In the genomic region with DNA sequence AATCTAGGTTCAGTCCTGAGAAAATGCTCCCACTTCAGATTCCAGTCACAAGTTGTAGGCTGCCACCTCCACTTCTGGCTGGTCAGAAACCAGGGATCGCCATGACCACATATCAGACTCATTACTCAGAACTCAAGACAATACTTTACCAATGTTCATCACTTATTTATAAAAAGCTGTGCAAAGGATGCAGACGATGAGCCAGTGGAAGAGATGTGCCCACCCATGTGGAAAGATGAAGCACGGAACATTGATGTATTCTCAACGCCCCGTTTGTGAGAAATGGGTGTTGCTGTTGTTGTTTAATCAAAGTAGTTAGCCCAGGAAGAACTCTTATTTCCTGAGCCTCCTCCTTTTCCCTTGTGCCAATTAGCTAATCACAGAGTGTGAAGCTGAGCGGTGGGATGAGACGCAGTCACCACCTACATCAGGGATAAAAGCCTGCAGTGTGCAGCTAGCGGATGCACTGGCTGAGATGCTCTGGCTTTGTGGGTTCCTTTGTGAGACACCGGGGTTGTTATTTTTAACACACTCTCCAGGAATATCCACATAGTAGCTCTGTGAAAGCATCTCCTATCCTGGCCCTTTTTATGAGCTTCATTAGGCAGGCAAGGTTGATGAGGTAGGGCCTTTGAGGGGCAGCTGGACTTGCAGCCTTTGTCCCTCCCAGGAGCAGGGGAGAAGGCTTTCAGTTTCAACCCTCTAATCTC, we compare ENCODE assay signal across 12 mouse cellular contexts. TPM values are rescaled to one million over a fixed set of nuclear protein-coding genes. Genes with fewer than 3 reads are reported as not detected.
A peak's percentile ranks its signal among the peaks of the same experiment; 100 is the strongest.
DNase-seq lines count a peak whose midpoint lies in the region; ATAC-seq lines count a peak whose summit lies in the region.
"Had no signal": no experiment of that assay in that cellular context is flagged by ENCODE, and none has a peak within 500 bp of the region (broad histone marks: within the 10 kb centered on the region; RNA-seq: fewer than 3 reads in every experiment).

No protein-coding gene starts in this region.

- H3K4me1 ChIP-seq in hindbrain, embryonic 10.5 days (replicated peaks): peaks cover 10% of the 10 kb centered on the region
- H3K4me1 ChIP-seq in hindbrain, embryonic 11.5 days (replicated peaks; ENCODE audit: control insufficient read depth, insufficient read depth, low read length): no peaks in the 10 kb centered on the region
- H3K4me1 ChIP-seq in forebrain, embryonic 12.5 days: peaks cover 15% of the 10 kb centered on the region
- peaks cover 12% of the 10 kb centered on the region; the same call in 1 of the 2 replicates for H3K4me1 ChIP-seq in midbrain, embryonic 14.5 days (ENCODE audit: control insufficient read depth, insufficient read depth, low read length)
- H3K4me1 ChIP-seq: limb, embryonic 15.5 days had no signal

- intact Hi-C loops in left cerebral cortex, postnatal 14 days (cut with DNase I): no loop called here

- H3K36me3 ChIP-seq in hindbrain, embryonic 10.5 days: no peaks in the 10 kb centered on the region
- H3K36me3 ChIP-seq in hindbrain, embryonic 11.5 days (ENCODE audit: control insufficient read depth, insufficient read depth, low read length): no peaks in the 10 kb centered on the region
- no peaks in the 10 kb centered on the region for H3K36me3 ChIP-seq in forebrain, embryonic 12.5 days (replicated peaks)
- H3K36me3 ChIP-seq in midbrain, embryonic 14.5 days (ENCODE audit: control insufficient read depth, insufficient read depth, low read length): no peaks in the 10 kb centered on the region
- H3K36me3 ChIP-seq: limb, embryonic 15.5 days had no signal

- H3K9me3 ChIP-seq in hindbrain, embryonic 10.5 days: no peaks in the 10 kb centered on the region
- H3K9me3 ChIP-seq in hindbrain, embryonic 11.5 days (ENCODE audit: control insufficient read depth, low read length): no peaks in the 10 kb centered on the region
- no peaks in the 10 kb centered on the region for H3K9me3 ChIP-seq in forebrain, embryonic 12.5 days
- no peaks in the 10 kb centered on the region for H3K9me3 ChIP-seq in midbrain, embryonic 14.5 days (ENCODE audit: control insufficient read depth, low read length)
- H3K9me3 ChIP-seq: limb, embryonic 15.5 days had no signal

- H3K4me2 ChIP-seq in hindbrain, embryonic 11.5 days (replicated peaks; ENCODE audit: low read depth, low read length): no peak overlapping the region
- H3K4me2 ChIP-seq in forebrain, embryonic 12.5 days: peak overlapping the region; percentile 21
- no peak overlapping the region for H3K4me2 ChIP-seq in midbrain, embryonic 14.5 days (ENCODE audit: low read length)
- H3K4me2 ChIP-seq: limb, embryonic 15.5 days had no signal

- no peak overlapping the region for H3K9ac ChIP-seq in hindbrain, embryonic 11.5 days (ENCODE audit: low read depth, low read length)
- no peak overlapping the region for H3K9ac ChIP-seq in forebrain, embryonic 12.5 days
- H3K9ac ChIP-seq in midbrain, embryonic 14.5 days (replicated peaks; ENCODE audit: low read length): no peak overlapping the region
- H3K9ac ChIP-seq: limb, embryonic 15.5 days had no signal

- ATAC-seq in hindbrain, embryonic 11.5 days (ENCODE audit: low FRiP score): no peak
- peak; percentile 52 for ATAC-seq in forebrain, embryonic 12.5 days (ENCODE audit: low FRiP score)
- no peak for ATAC-seq in midbrain, embryonic 14.5 days (ENCODE audit: low FRiP score, low TSS enrichment)
- ATAC-seq in activated CD4-positive, CD25-positive, alpha-beta regulatory T cell, adult 4 months: no peak

- DNase-seq in hindbrain, embryonic 10.5 days (ENCODE audit: low spot score): no peak
- no peak for DNase-seq in hindbrain, embryonic 11.5 days (ENCODE audit: low spot score)
- DNase-seq in Muller cell, postnatal 12 days (ENCODE audit: inconsistent ontology term): peak; percentile 75
- DNase-seq in midbrain, embryonic 14.5 days: peak; percentile 49
- DNase-seq in left cerebral cortex, postnatal 14 days (ENCODE audit: low spot score in 2 of 2): no peak
- DNase-seq: layer of hippocampus, adult 9-11 months; lung, postnatal 10 days; right cerebral cortex, postnatal 25 days had no signal

- no peak overlapping the region for H3K4me3 ChIP-seq in hindbrain, embryonic 10.5 days
- no peak overlapping the region for H3K4me3 ChIP-seq in hindbrain, embryonic 11.5 days (ENCODE audit: low read depth, low read length)
- no peak overlapping the region for H3K4me3 ChIP-seq in forebrain, embryonic 12.5 days (replicated peaks)
- no peak overlapping the region for H3K4me3 ChIP-seq in midbrain, embryonic 14.5 days (replicated peaks; ENCODE audit: low read depth, low read length)
- H3K4me3 ChIP-seq: limb, embryonic 15.5 days; myocyte had no signal

- no peaks in the 10 kb centered on the region for H3K27me3 ChIP-seq in hindbrain, embryonic 10.5 days (ENCODE audit: insufficient read depth, poor library complexity, severe bottlenecking)
- no peaks in the 10 kb centered on the region for H3K27me3 ChIP-seq in hindbrain, embryonic 11.5 days (ENCODE audit: control insufficient read depth, insufficient read depth, low read length)
- no peaks in the 10 kb centered on the region for H3K27me3 ChIP-seq in forebrain, embryonic 12.5 days
- no peaks in the 10 kb centered on the region for H3K27me3 ChIP-seq in midbrain, embryonic 14.5 days (ENCODE audit: control insufficient read depth, insufficient read depth, low read length)
- H3K27me3 ChIP-seq: limb, embryonic 15.5 days had no signal

- peak overlapping the region; percentile 45; the same call in 1 of the 2 replicates for H3K27ac ChIP-seq in hindbrain, embryonic 10.5 days
- no peak overlapping the region for H3K27ac ChIP-seq in hindbrain, embryonic 11.5 days (ENCODE audit: low read depth, low read length)
- peak overlapping the region; percentile 59 for H3K27ac ChIP-seq in forebrain, embryonic 12.5 days
- no peak overlapping the region for H3K27ac ChIP-seq in midbrain, embryonic 14.5 days (replicated peaks; ENCODE audit: low read depth, low read length)
- H3K27ac ChIP-seq: limb, embryonic 15.5 days had no signal

- WGBS in hindbrain, embryonic 10.5 days: 58% methylated on average over 9 of the region's 9 CpGs
- WGBS in hindbrain, embryonic 11.5 days: 63% methylated on average over 9 of the region's 9 CpGs
- WGBS in forebrain, embryonic 12.5 days: 23% methylated on average over 9 of the region's 9 CpGs
- WGBS in midbrain, embryonic 14.5 days: 28% methylated on average over 9 of the region's 9 CpGs

RNA-seq across cellular contexts. Expression of gene Erv3, which starts 18.8 kb away (rescaled TPM):
- polyA plus RNA-seq in hindbrain, embryonic 10.5 days (2016; fragmentation: Nextera tagmentation; extraction: Ambion mirVana): 0.05 TPM in 1 of 2 replicates, not detected in the other
- polyA plus RNA-seq in hindbrain, embryonic 11.5 days (2014; fragmentation: Nextera tagmentation; extraction: Ambion mirVana): not detected in 2 replicates
- not detected in 2 replicates for polyA plus RNA-seq in forebrain, embryonic 12.5 days (2016; fragmentation: Nextera tagmentation; extraction: Ambion mirVana)
- not detected in 2 replicates for polyA plus RNA-seq in midbrain, embryonic 14.5 days (2014; fragmentation: Nextera tagmentation; extraction: Ambion mirVana)
- not detected for polyA plus RNA-seq in activated CD4-positive, CD25-positive, alpha-beta regulatory T cell, adult 4 months (2017; shearing (Covaris generic))
- total RNA-seq in left cerebral cortex, postnatal 14 days (2021): under 1 TPM; 0.13 TPM
- polyA plus RNA-seq: limb, embryonic 15.5 days had no signal

Comparison
In these comparisons a context has a peak if more than half of its experiments do, and no peak if none do; other contexts are left out.
1. H3K27ac ChIP-seq: peak in hindbrain, embryonic 10.5 days (single experiment) and forebrain, embryonic 12.5 days (single experiment); none in hindbrain, embryonic 11.5 days (single experiment) and midbrain, embryonic 14.5 days (single experiment).
2. DNase-seq: peak in Muller cell, postnatal 12 days (single experiment) and midbrain, embryonic 14.5 days (single experiment); none in hindbrain, embryonic 10.5 days (single experiment), hindbrain, embryonic 11.5 days (single experiment) and left cerebral cortex, postnatal 14 days (0 of 2).